Mouse (Mus musculus): ENCODE data around the gene Cop1. TPM values are rescaled to one million over a fixed set of nuclear protein-coding genes. Genes with fewer than 3 reads are reported as not detected.
"Not testable (repeated sequence)": the region's sequence is repeated elsewhere in the genome, so short reads cannot be mapped to it uniquely, and the experiment has no call there.

Cop1 gene
- polyA plus RNA-seq, 1 experiment from 2014 or later: 32.7 TPM

GRCm38 (mm10) chr1:159225064-159225824, 6.9 kb upstream of the Cop1 start:
- H3K36me3 ChIP-seq (ENCODE audit: control insufficient read depth, insufficient read depth, low read length): no peaks in the 10 kb centered on the region
- no peak overlapping the region for H3K4me3 ChIP-seq (ENCODE audit: low read depth, low read length)
- no peaks in the 10 kb centered on the region for H3K4me1 ChIP-seq (replicated peaks; ENCODE audit: control insufficient read depth, insufficient read depth, low read length)
- no peak overlapping the region for H3K27ac ChIP-seq (ENCODE audit: low read depth)
- no peak overlapping the region for H3K4me2 ChIP-seq (ENCODE audit: low read length)
- no peaks in the 10 kb centered on the region for H3K9me3 ChIP-seq (ENCODE audit: control insufficient read depth, low read length)
- DNase-seq (ENCODE audit: low spot score) (no peak), ATAC-seq (replicated peaks; ENCODE audit: low FRiP score, low TSS enrichment, low read depth) (no peak)
- no peaks in the 10 kb centered on the region for H3K27me3 ChIP-seq (replicated peaks; ENCODE audit: control insufficient read depth, insufficient read depth, low read length)
- 67% methylated on average over 8 of the region's 8 CpGs for WGBS
- H3K9ac ChIP-seq (ENCODE audit: low read length): no peak overlapping the region

DNA sequence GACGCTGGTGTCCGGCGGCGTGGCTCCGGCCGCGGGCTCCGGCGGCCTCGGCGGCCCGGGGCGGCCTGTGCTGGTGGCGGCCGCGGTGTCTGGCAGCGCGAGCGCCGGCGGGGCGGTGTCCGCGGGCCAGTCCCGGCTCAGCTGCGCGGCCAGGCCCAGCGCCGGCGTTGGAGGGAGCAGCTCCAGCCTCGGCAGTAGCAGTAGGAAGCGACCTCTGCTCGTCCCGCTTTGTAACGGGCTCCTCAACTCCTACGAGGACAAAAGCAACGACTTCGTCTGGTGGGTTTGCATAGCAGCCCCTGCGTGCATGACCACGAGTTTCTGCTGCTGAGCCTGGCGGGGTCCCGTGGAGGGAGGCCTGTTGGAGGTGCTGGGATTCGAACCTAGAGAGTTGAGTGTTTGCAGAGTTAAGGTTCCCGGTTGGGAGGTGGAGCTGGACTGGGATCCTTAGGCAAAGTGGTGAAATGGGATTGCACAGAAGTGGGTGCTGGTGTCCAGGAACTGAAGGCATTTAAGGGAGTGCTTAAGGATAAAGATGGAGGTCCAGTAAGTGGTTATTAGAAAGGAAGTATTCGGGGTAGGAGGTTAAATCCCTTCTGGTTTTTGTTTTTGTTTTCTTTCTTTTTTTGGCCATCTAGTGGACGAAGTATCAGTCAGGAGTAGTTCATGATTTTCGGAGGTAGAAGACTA, 597 bp downstream of the Cop1 start:
- Histone ChIP-seq H3K4me1 (replicated peaks; ENCODE audit: control insufficient read depth, insufficient read depth, low read length) (peaks cover 12% of the 10 kb centered on the region; the same call in 1 of the 2 replicates), H3K4me3 (ENCODE audit: low read depth, low read length) (peak overlapping the region; percentile 58), H3K4me2 (ENCODE audit: low read length) (peak overlapping the region; percentile 66), H3K9ac (ENCODE audit: low read length) (peak overlapping the region; percentile 68)
- H3K36me3 ChIP-seq (ENCODE audit: control insufficient read depth, insufficient read depth, low read length); H3K27me3 ChIP-seq (replicated peaks; ENCODE audit: control insufficient read depth, insufficient read depth, low read length); H3K9me3 ChIP-seq (ENCODE audit: control insufficient read depth, low read length); H3K27ac ChIP-seq (ENCODE audit: low read depth): not testable (repeated sequence)
- ATAC-seq (replicated peaks; ENCODE audit: low FRiP score, low TSS enrichment, low read depth) (peak; percentile 71), DNase-seq (ENCODE audit: low spot score) (peak; percentile 78)
- under 1% methylated on average over 28 of the region's 47 CpGs for WGBS

DNA sequence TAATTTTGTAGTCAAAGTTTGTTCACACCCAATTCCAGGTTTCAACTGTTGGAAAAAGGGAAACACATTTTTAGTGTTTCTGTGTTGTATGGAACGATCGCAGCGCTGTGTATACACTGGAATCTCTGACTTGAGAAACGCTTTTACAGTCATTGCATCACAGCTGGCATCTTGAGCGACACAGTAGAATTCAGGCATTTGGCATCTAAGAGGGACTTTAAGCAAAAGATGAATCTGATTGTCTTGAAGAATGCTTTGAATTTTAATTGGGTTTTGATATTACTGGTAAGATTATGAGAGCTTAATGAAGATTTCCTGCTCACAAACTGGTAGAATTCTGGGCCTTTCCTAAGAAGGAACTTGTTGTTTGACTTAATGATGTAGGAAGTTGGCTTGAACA, 1.3 kb downstream of the Cop1 start:
- ATAC-seq (replicated peaks; ENCODE audit: low FRiP score, low TSS enrichment, low read depth) (no peak), DNase-seq (ENCODE audit: low spot score) (no peak)
- no peak overlapping the region for H3K27ac ChIP-seq (ENCODE audit: low read depth)
- 17% methylated on average over 5 of the region's 5 CpGs for WGBS
- H3K9me3 ChIP-seq (ENCODE audit: control insufficient read depth, low read length): no peaks in the 10 kb centered on the region
- peaks cover 12% of the 10 kb centered on the region; the same call in 1 of the 2 replicates for H3K4me1 ChIP-seq (replicated peaks; ENCODE audit: control insufficient read depth, insufficient read depth, low read length)
- peak overlapping the region; percentile 66 for H3K4me2 ChIP-seq (ENCODE audit: low read length)
- peak overlapping the region; percentile 58 for H3K4me3 ChIP-seq (ENCODE audit: low read depth, low read length)
- H3K27me3 ChIP-seq (replicated peaks; ENCODE audit: control insufficient read depth, insufficient read depth, low read length): no peaks in the 10 kb centered on the region
- no peaks in the 10 kb centered on the region for H3K36me3 ChIP-seq (ENCODE audit: control insufficient read depth, insufficient read depth, low read length)
- H3K9ac ChIP-seq (ENCODE audit: low read length): peak overlapping the region; percentile 68

GRCm38 (mm10) chr1:159234496-159234895, 2.4 kb downstream of the Cop1 start:
- H3K27ac ChIP-seq (ENCODE audit: low read depth): no peak overlapping the region
- peak overlapping the region; percentile 66 for H3K4me2 ChIP-seq (ENCODE audit: low read length)
- ATAC-seq (replicated peaks; ENCODE audit: low FRiP score, low TSS enrichment, low read depth) (no peak), DNase-seq (ENCODE audit: low spot score) (no peak)
- H3K9ac ChIP-seq (ENCODE audit: low read length): no peak overlapping the region
- H3K36me3 ChIP-seq (ENCODE audit: control insufficient read depth, insufficient read depth, low read length): no peaks in the 10 kb centered on the region
- peaks cover 12% of the 10 kb centered on the region; the same call in 1 of the 2 replicates for H3K4me1 ChIP-seq (replicated peaks; ENCODE audit: control insufficient read depth, insufficient read depth, low read length)
- no peaks in the 10 kb centered on the region for H3K27me3 ChIP-seq (replicated peaks; ENCODE audit: control insufficient read depth, insufficient read depth, low read length)
- H3K4me3 ChIP-seq (ENCODE audit: low read depth, low read length): no peak overlapping the region
- WGBS: 68% methylated on average over 2 of the region's 2 CpGs
- H3K9me3 ChIP-seq (ENCODE audit: control insufficient read depth, low read length): no peaks in the 10 kb centered on the region

GRCm38 (mm10) chr1:159235674-159236073, 3.6 kb downstream of the Cop1 start:
- no peak for ATAC-seq (replicated peaks; ENCODE audit: low FRiP score, low TSS enrichment, low read depth)
- 89% methylated on average over 2 of the region's 2 CpGs for WGBS

DNA sequence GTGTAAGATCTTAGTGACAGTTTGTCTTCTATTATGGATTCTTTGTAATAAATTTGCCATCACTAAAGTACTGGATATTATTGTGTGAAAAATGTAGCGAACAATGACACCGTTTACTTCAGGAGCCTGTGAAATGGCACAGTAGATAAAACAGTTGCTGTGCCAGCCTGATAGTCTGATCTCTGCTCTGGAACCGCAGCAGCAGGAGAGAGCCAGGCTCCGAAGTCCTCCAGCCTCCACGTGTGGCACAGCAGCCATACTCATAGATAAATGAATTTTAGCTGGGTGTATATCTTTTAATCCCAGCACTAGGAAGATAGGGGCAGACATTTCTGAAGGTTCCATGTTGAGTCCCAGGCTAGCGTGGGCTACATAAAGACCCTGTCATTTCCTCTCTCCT, 6.0 kb downstream of the Cop1 start:
- no peak for DNase-seq (ENCODE audit: low spot score)
- 80% methylated on average over 6 of the region's 6 CpGs for WGBS
- ATAC-seq (replicated peaks; ENCODE audit: low FRiP score, low TSS enrichment, low read depth): no peak
- Histone ChIP-seq H3K36me3 (ENCODE audit: control insufficient read depth, insufficient read depth, low read length) (peaks cover 20% of the 10 kb centered on the region), H3K4me3 (ENCODE audit: low read depth, low read length) (no peak overlapping the region), H3K9ac (ENCODE audit: low read length) (no peak overlapping the region), H3K9me3 (ENCODE audit: control insufficient read depth, low read length) (no peaks in the 10 kb centered on the region), H3K4me2 (ENCODE audit: low read length) (no peak overlapping the region), H3K27me3 (replicated peaks; ENCODE audit: control insufficient read depth, insufficient read depth, low read length) (no peaks in the 10 kb centered on the region), H3K27ac (ENCODE audit: low read depth) (no peak overlapping the region), H3K4me1 (replicated peaks; ENCODE audit: control insufficient read depth, insufficient read depth, low read length) (peaks cover 12% of the 10 kb centered on the region; the same call in 1 of the 2 replicates)

More at GRCm38 (mm10) chr1:159235674-159236073, 3.6 kb downstream of the Cop1 start:
- Histone ChIP-seq H3K9ac (ENCODE audit: low read length) (no peak overlapping the region), H3K4me1 (replicated peaks; ENCODE audit: control insufficient read depth, insufficient read depth, low read length) (peaks cover 12% of the 10 kb centered on the region; the same call in 1 of the 2 replicates), H3K27me3 (replicated peaks; ENCODE audit: control insufficient read depth, insufficient read depth, low read length) (no peaks in the 10 kb centered on the region), H3K36me3 (ENCODE audit: control insufficient read depth, insufficient read depth, low read length) (peaks cover 7% of the 10 kb centered on the region), H3K4me3 (ENCODE audit: low read depth, low read length) (no peak overlapping the region), H3K4me2 (ENCODE audit: low read length) (no peak overlapping the region), H3K9me3 (ENCODE audit: control insufficient read depth, low read length) (no peaks in the 10 kb centered on the region), H3K27ac (ENCODE audit: low read depth) (no peak overlapping the region)
- DNase-seq (ENCODE audit: low spot score): no peak

GRCm38 (mm10) chr1:159250320-159250719, 18.2 kb downstream of the Cop1 start:
- peak; percentile 75 for ATAC-seq (replicated peaks; ENCODE audit: low FRiP score, low TSS enrichment, low read depth)
- 66% methylated on average over 2 of the region's 2 CpGs for WGBS

GRCm38 (mm10) chr1:159253078-159253477, 21.0 kb downstream of the Cop1 start:
- Histone ChIP-seq H3K4me2 (ENCODE audit: low read length) (no peak overlapping the region), H3K27ac (ENCODE audit: low read depth) (no peak overlapping the region), H3K36me3 (ENCODE audit: control insufficient read depth, insufficient read depth, low read length) (peaks cover 36% of the 10 kb centered on the region), H3K27me3 (replicated peaks; ENCODE audit: control insufficient read depth, insufficient read depth, low read length) (no peaks in the 10 kb centered on the region), H3K9me3 (ENCODE audit: control insufficient read depth, low read length) (no peaks in the 10 kb centered on the region), H3K9ac (ENCODE audit: low read length) (no peak overlapping the region), H3K4me3 (ENCODE audit: low read depth, low read length) (no peak overlapping the region), H3K4me1 (replicated peaks; ENCODE audit: control insufficient read depth, insufficient read depth, low read length) (no peaks in the 10 kb centered on the region)
- no peak for DNase-seq (ENCODE audit: low spot score)
- no peak for ATAC-seq (replicated peaks; ENCODE audit: low FRiP score, low TSS enrichment, low read depth)
- 84% methylated on average over 2 of the region's 2 CpGs for WGBS

More at GRCm38 (mm10) chr1:159250320-159250719, 18.2 kb downstream of the Cop1 start:
- Histone ChIP-seq H3K36me3 (ENCODE audit: control insufficient read depth, insufficient read depth, low read length) (peaks cover 36% of the 10 kb centered on the region), H3K4me1 (replicated peaks; ENCODE audit: control insufficient read depth, insufficient read depth, low read length) (no peaks in the 10 kb centered on the region), H3K9me3 (ENCODE audit: control insufficient read depth, low read length) (no peaks in the 10 kb centered on the region), H3K9ac (ENCODE audit: low read length) (no peak overlapping the region), H3K27me3 (replicated peaks; ENCODE audit: control insufficient read depth, insufficient read depth, low read length) (no peaks in the 10 kb centered on the region), H3K4me3 (ENCODE audit: low read depth, low read length) (no peak overlapping the region), H3K4me2 (ENCODE audit: low read length) (no peak overlapping the region), H3K27ac (ENCODE audit: low read depth) (no peak overlapping the region)
- DNase-seq (ENCODE audit: low spot score): no peak

Measured in intestine, embryonic 14.5 days (tissue).